Mouse (Mus musculus): ENCODE measurements around the gene Prelid3b. TPM values are rescaled to one million over a fixed set of nuclear protein-coding genes. Genes with fewer than 3 reads are reported as not detected.
A peak's percentile ranks its signal among the peaks of the same experiment; 100 is the strongest.

Prelid3b gene
- polyA plus RNA-seq, 1 experiment from 2014 or later = 102 TPM

DNA sequence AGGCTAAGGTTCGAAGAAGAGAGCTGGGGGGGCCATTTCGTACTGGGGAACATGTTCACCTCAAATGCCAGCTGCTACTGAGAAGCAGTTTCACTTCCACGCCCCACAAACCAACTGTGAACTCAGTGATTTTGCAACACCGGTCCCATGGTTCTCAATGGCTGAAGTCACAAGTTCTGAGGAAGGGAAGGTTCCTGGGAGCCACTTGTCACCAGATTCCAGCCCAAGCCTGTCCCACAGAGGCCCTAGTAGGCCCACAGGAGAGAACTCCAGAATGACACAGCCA, 35.2 kb downstream of the Prelid3b start:
- H3K36me3 ChIP-seq = peaks cover 9% of the 10 kb centered on the region; the same call in 1 of the 2 replicates
- H3K27ac ChIP-seq = no peak overlapping the region
- 94% methylated on average over 4 of the region's 4 CpGs for WGBS
- H3K4me2 ChIP-seq (replicated peaks) = peak overlapping the region; percentile 74
- no peaks in the 10 kb centered on the region for H3K27me3 ChIP-seq (replicated peaks)
- no peak overlapping the region for H3K4me3 ChIP-seq
- no peak overlapping the region for H3K9ac ChIP-seq
- no peaks in the 10 kb centered on the region for H3K9me3 ChIP-seq
- ATAC-seq (ENCODE audit: low FRiP score, low read depth) = no peak
- peaks cover 19% of the 10 kb centered on the region for H3K4me1 ChIP-seq

DNA sequence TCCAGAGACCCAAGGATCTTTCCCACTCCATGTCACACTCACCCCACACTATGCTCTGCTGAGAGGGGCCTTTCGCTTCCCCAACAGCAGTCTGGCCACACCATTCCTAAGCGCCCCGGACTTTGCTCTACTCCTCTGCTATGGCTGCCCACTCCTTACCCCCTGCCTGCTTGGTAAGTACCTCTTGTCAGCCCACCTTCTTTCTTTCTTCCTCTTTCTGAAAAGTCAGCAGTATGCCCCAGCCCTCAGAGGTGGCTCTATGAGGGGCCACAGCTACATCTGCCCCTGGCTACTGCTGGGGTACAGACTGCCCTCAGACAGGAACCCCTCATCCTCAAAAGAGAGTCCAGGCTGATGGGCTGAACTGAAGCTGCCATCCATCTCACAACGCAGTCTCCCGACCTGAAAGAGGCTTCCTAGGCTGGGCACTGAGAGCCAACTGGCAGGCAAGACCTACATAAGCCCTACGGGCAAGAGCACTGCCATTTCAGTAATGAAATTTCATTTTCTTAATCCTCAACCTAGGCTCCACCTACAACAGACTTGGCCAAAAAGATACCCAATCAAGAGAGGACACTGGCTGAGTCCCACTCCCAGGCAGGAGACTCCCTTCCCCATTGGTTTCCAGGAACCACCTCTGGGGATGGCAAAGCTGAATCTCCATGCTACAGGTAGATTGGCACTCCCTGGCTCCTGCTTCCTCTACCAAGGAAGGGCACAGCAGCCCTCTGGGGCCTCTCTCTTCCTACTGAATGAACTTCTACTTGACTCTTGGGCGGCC, 35.8 kb downstream of the Prelid3b start:
- Histone ChIP-seq H3K9ac (no peak overlapping the region), H3K4me1 (peaks cover 16% of the 10 kb centered on the region), H3K27ac (no peak overlapping the region), H3K4me3 (no peak overlapping the region), H3K36me3 (peaks cover 9% of the 10 kb centered on the region; the same call in 1 of the 2 replicates), H3K4me2 (replicated peaks) (no peak overlapping the region), H3K27me3 (replicated peaks) (no peaks in the 10 kb centered on the region), H3K9me3 (no peaks in the 10 kb centered on the region)
- 96% methylated on average over 7 of the region's 7 CpGs for WGBS
- no peak for ATAC-seq (ENCODE audit: low FRiP score, low read depth)

DNA sequence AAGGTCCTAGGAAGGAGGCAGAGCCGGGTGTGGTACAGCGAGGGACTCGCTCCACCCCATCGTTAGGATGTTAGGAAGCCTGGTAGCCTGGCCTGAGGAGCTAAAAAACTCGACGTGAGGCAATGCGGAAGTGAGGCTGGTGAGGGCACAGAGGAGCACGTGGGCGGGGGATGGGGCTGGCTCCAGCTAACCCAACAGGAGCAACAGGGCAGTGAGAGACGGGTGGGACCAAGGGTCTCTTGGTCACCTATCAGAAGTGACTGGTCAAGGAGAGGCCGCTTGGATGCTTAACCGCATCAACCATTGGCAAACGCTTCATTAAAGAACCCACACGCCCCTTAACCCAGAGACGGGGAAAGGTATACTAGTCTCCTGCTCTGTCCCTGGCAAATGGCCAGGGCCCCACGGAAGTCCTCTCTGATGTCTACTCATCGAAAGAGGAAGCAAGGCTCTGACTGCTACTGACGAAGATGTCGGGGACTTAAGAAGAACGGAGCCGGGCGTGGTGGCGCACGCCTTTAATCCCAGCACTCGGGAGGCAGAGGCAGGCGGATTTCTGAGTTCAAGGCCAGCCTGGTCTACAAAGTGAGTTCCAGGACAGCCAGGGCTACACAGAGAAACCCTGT, 36.7 kb downstream of the Prelid3b start:
- 93% methylated on average over 26 of the region's 26 CpGs for WGBS

DNA sequence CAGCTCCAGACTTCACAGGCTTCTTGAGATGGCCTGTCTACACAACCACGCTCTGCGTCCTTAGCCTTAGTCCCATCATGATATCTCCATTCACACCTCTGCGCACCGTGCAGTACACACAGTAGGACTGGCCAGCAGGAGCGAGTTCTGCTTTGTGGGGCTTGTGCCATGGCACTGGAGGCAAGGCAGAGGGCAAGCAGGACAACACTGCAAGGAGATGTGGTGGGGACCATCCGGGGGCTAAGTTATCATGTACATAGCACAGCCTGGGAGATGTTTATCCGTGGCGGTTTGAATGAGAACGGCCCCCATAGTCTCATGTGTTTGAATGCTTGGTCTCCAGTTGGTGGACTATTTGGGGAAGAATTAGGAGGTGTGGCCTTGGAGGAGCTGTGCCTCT, 37.9 kb downstream of the Prelid3b start:
- Histone ChIP-seq H3K9ac (no peak overlapping the region), H3K27ac (no peak overlapping the region), H3K27me3 (replicated peaks) (no peaks in the 10 kb centered on the region), H3K4me2 (replicated peaks) (no peak overlapping the region), H3K4me1 (peaks cover 16% of the 10 kb centered on the region), H3K36me3 (peaks cover 9% of the 10 kb centered on the region; the same call in 1 of the 2 replicates), H3K9me3 (no peaks in the 10 kb centered on the region), H3K4me3 (no peak overlapping the region)
- no peak for ATAC-seq (ENCODE audit: low FRiP score, low read depth)
- 95% methylated on average over 9 of the region's 9 CpGs for WGBS

More for the DNA sequence above, 36.7 kb downstream of the Prelid3b start:
- Histone ChIP-seq H3K27me3 (replicated peaks) (no peaks in the 10 kb centered on the region), H3K9me3 (no peaks in the 10 kb centered on the region), H3K27ac (no peak overlapping the region), H3K4me3 (no peak overlapping the region), H3K4me1 (peaks cover 16% of the 10 kb centered on the region), H3K36me3 (peaks cover 9% of the 10 kb centered on the region; the same call in 1 of the 2 replicates), H3K4me2 (replicated peaks) (no peak overlapping the region), H3K9ac (no peak overlapping the region)
- no peak for ATAC-seq (ENCODE audit: low FRiP score, low read depth)

DNA sequence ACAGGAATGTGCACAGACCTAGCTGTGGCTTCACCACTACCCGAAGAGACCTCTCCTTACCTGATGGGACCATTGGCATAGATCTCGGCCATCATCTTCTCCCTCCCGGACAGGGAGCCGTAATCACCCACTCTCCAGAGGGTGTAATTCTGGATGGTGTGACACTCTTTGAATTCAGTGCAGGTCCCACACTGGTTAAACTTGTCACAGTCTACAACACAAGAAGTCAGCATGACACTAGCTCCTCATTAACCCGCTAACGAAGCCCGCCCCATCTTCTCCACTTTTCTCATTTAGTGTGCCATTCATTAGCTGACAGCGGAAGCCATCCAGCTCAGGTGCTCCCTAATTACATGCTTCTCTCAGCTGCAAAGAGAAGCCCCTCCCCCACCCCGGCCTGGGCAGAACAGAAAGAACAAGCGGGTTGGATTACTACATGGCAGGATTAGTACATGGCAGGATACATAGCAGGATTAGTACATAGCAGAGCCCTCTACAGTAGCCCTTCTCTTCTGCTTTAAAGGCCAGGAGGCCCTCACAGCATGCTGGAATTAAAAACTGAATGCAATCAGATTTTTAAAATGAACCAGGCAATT, 43.8 kb downstream of the Prelid3b start:
- H3K27ac ChIP-seq = no peak overlapping the region
- H3K4me3 ChIP-seq = no peak overlapping the region
- H3K9me3 ChIP-seq = no peaks in the 10 kb centered on the region
- H3K27me3 ChIP-seq (replicated peaks) = no peaks in the 10 kb centered on the region
- no peaks in the 10 kb centered on the region for H3K4me1 ChIP-seq
- ATAC-seq (ENCODE audit: low FRiP score, low read depth) = peak; percentile 33; the same call in 1 of the 2 replicates
- no peak overlapping the region for H3K9ac ChIP-seq
- peaks cover 57% of the 10 kb centered on the region for H3K36me3 ChIP-seq
- no peak overlapping the region for H3K4me2 ChIP-seq (replicated peaks)
- WGBS = 85% methylated on average over 10 of the region's 10 CpGs

DNA sequence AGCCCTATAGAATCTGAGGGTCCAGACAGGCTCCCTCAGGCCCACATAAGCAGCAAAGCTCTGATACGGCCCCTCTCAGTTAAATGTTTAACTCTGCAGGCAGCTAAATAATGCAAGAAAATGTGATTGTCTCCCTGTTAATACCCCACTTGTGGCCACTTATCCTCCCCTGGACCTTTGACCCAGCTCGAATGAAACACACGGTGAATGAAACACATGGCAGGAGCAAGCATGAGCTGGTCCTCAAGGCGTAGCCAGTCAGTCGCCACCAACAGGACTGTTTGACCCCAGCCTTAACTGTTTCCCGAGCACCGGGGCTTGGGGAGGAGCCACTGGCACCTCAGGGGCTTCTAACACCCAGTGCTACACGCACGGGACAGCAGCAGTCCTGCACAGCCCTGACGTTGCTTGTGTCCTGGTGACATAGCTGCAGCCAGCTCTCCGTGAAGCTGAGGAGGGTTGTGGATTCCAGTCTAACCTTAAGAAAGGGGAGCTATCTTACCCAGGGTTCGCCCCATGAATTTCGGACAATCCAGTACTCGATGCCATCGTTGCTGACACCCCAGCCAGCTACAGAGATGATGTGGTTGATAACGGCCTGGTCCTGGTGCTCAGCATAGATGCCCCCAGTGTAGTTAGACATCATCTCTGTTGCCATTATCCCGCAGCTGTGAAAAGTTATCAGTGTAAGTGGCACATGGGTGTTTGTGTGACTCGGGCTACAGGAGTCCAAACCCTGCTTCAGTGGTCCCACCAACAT, 44.6 kb downstream of the Prelid3b start:
- ATAC-seq (ENCODE audit: low FRiP score, low read depth) = no peak
- 84% methylated on average over 18 of the region's 18 CpGs for WGBS

GRCm38 (mm10) chr2:174426856-174427255, 46.0 kb downstream of the Prelid3b start:
- Histone ChIP-seq H3K4me2 (replicated peaks) (no peak overlapping the region), H3K4me1 (no peaks in the 10 kb centered on the region), H3K27ac (no peak overlapping the region), H3K27me3 (replicated peaks) (no peaks in the 10 kb centered on the region), H3K9me3 (no peaks in the 10 kb centered on the region), H3K36me3 (peaks cover 77% of the 10 kb centered on the region), H3K4me3 (no peak overlapping the region), H3K9ac (no peak overlapping the region)
- ATAC-seq (ENCODE audit: low FRiP score, low read depth) = no peak
- WGBS = 94% methylated on average over 12 of the region's 12 CpGs

More for the DNA sequence above, 44.6 kb downstream of the Prelid3b start:
- Histone ChIP-seq H3K36me3 (peaks cover 66% of the 10 kb centered on the region), H3K9ac (no peak overlapping the region), H3K27ac (no peak overlapping the region), H3K9me3 (no peaks in the 10 kb centered on the region), H3K27me3 (replicated peaks) (no peaks in the 10 kb centered on the region), H3K4me2 (replicated peaks) (no peak overlapping the region), H3K4me1 (no peaks in the 10 kb centered on the region), H3K4me3 (no peak overlapping the region)

- H3K4me3 ChIP-seq = no peak overlapping the region
- H3K4me2 ChIP-seq (replicated peaks) = no peak overlapping the region
- WGBS = 93% methylated on average over 11 of the region's 11 CpGs
- H3K4me1 ChIP-seq = no peaks in the 10 kb centered on the region
- ATAC-seq (ENCODE audit: low FRiP score, low read depth) = no peak
- H3K9ac ChIP-seq = no peak overlapping the region
- no peak overlapping the region for H3K27ac ChIP-seq
- H3K27me3 ChIP-seq (replicated peaks) = no peaks in the 10 kb centered on the region
- H3K36me3 ChIP-seq = peaks cover 100% of the 10 kb centered on the region
- no peaks in the 10 kb centered on the region for H3K9me3 ChIP-seq
Measured at GRCm38 (mm10) chr2:174424301-174425085, 48.4 kb downstream of the Prelid3b start.

DNA sequence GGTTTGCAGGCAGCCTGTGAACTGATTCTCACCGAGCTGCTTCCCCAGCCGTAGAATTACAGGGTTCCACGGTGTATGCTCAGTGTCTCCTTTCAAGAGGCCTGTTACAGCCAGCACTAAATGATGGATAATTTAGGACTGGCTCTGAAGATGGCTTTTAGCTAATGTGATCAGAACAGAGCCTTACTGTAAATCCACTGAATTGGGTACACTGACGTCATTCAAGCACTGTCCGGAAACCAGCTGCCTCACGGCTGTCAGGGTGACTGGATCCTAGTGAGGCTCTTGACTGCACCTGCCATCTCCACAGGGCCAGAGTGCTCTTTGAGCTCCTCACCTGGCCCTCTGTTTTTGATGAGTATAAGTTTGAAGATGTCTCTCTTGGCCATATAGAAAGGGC, 51.8 kb downstream of the Prelid3b start:
- H3K9ac ChIP-seq = no peak overlapping the region
- H3K36me3 ChIP-seq = peaks cover 66% of the 10 kb centered on the region
- H3K4me3 ChIP-seq = no peak overlapping the region
- 84% methylated on average over 6 of the region's 6 CpGs for WGBS
- no peak overlapping the region for H3K4me2 ChIP-seq (replicated peaks)
- H3K4me1 ChIP-seq = peaks cover 10% of the 10 kb centered on the region
- ATAC-seq (ENCODE audit: low FRiP score, low read depth) = no peak
- no peaks in the 10 kb centered on the region for H3K27me3 ChIP-seq (replicated peaks)
- H3K27ac ChIP-seq = no peak overlapping the region
- no peaks in the 10 kb centered on the region for H3K9me3 ChIP-seq

DNA sequence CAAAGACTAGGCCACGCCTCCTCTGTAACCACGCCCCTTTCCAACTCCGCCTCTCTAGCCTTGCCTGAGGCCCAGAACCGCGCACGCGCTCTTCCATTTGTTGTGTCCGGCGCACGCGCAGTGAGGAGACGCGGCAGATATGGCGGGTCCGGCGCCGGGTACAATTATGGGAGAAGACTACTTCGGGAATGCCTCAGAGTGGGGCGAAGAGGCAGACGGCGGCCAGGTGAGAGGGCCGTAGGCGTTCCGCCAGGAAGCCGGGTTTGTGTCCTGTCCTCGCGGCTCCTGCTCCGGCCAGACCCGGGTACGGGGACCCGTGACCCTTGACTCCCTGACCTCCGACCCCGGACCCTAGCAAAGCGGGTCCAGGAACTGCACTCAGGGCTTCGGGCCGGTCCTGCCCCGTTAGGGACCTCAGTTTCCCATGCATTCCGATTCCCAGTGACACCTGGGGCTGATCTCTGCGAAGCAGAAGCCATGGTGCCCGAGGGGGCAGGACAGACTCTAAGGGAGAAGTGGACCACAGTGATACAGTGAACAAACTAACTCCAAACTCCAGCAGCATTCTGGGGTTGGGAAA, 57.1 kb downstream of the Prelid3b start, which contains the start of gene Nelfcd:
Gene Nelfcd (plus strand): TSS at position 74 of the 580 bp plus-strand sequence.
- no peaks in the 10 kb centered on the region for H3K27me3 ChIP-seq (replicated peaks)
- peak within 1 kb of the TSS; percentile 83 for H3K4me2 ChIP-seq (replicated peaks)
- H3K9me3 ChIP-seq = no peaks in the 10 kb centered on the region
- peak within 1 kb of the TSS; percentile 82 for H3K9ac ChIP-seq
- H3K4me3 ChIP-seq = peak within 1 kb of the TSS; percentile 96
- peaks cover 13% of the 10 kb centered on the region for H3K36me3 ChIP-seq
- peak; percentile 94 for ATAC-seq (ENCODE audit: low FRiP score, low read depth)
- under 1% methylated on average over 40 of the region's 40 CpGs for WGBS
- H3K27ac ChIP-seq = no peak within 1 kb of the TSS
- peaks cover 12% of the 10 kb centered on the region for H3K4me1 ChIP-seq

All from neural tube, embryonic 12.5 days (tissue).